Mouse (Mus musculus) small intestine, adult 10 weeks (tissue): ENCODE results near the gene Acp6. TPM values are rescaled to one million over a fixed set of nuclear protein-coding genes. Genes with fewer than 3 reads are reported as not detected.

Source experiments
- polyA plus RNA-seq: library from polyadenylated mRNA; stranded (reverse); fragments of 350-450 nt; fragmentation: Illumina TruSeq; extraction: RNeasy Lipid Tissue Mini Kit (QIAGEN cat#74804); gene quantifications from one replicate; pipeline ENCODE4 v1.2.3, GENCODE M21; 2014; ENCODE audit warnings: low replicate concordance

Acp6 gene
- polyA plus RNA-seq = 75.8 TPM

GRCm38 (mm10) chr3:97158611-97159508 lies at the start of gene Acp6:
TSS of gene Acp6 (plus strand) at chr3:97158777.

Other genes with a start within 250 kb of the Acp6 start
- not detected for gene Gja8, start 232.8 kb upstream of the Acp6 start, polyA plus RNA-seq
- 3.4 TPM for gene Bcl9, start 139.1 kb downstream of the Acp6 start, polyA plus RNA-seq